Mouse (Mus musculus): ENCODE data around the gene Dtx4. TPM values are rescaled to one million over a fixed set of nuclear protein-coding genes. Genes with fewer than 3 reads are reported as not detected.

The Dtx4 gene
- polyA plus RNA-seq, 1 experiment = 5.0 TPM

GRCm38 (mm10) chr19:12445014-12445413 is 56.2 kb downstream of the Dtx4 start:
- no peak overlapping the region for H3ac ChIP-seq (ENCODE audit: control insufficient read depth, insufficient read length, low read depth)
- H3K4me3 ChIP-seq (ENCODE audit: insufficient read depth, poor library complexity, severe bottlenecking) = no peak overlapping the region
- H3K27me3 ChIP-seq (ENCODE audit: control insufficient read depth, insufficient read depth, insufficient read length) = no peaks in the 10 kb centered on the region
- TF ChIP-seq MYOG (IDR thresholded peaks at IDR 0.05; ENCODE audit: control insufficient read depth, extremely low read depth, insufficient read length) (no peak), CEBPB (IDR thresholded peaks at IDR 0.05; ENCODE audit: low read depth) (peak; percentile 70)
- no peaks in the 10 kb centered on the region for H3K36me3 ChIP-seq (ENCODE audit: control insufficient read depth, insufficient read depth)
- no peaks in the 10 kb centered on the region for H3K79me3 ChIP-seq (ENCODE audit: low read depth)
- H3K79me2 ChIP-seq (ENCODE audit: control insufficient read depth, insufficient read depth) = no peaks in the 10 kb centered on the region

- no peaks in the 10 kb centered on the region for H3K27me3 ChIP-seq (ENCODE audit: control insufficient read depth, insufficient read depth, insufficient read length)
- H3K79me3 ChIP-seq (ENCODE audit: low read depth) = no peaks in the 10 kb centered on the region
- no peak overlapping the region for H3K4me3 ChIP-seq (ENCODE audit: insufficient read depth, poor library complexity, severe bottlenecking)
- TF ChIP-seq MAX (IDR thresholded peaks at IDR 0.05) = no peak
- no peak for TF ChIP-seq CTCF (IDR thresholded peaks at IDR 0.05; ENCODE audit: control insufficient read depth, insufficient read depth, insufficient read length)
- no peak for TF ChIP-seq MYOD1 (IDR thresholded peaks at IDR 0.05; ENCODE audit: control insufficient read depth, insufficient read length, low read depth)
- no peak for TF ChIP-seq CEBPB (IDR thresholded peaks at IDR 0.05; ENCODE audit: low read depth)
- no peak for TF ChIP-seq FOSL1 (IDR thresholded peaks at IDR 0.05; ENCODE audit: insufficient read depth, low read length, poor library complexity, severe bottlenecking)
- no peak for TF ChIP-seq USF1 (IDR thresholded peaks at IDR 0.05; ENCODE audit: low read depth)
- TF ChIP-seq MYOG (IDR thresholded peaks at IDR 0.05; ENCODE audit: control insufficient read depth, extremely low read depth, insufficient read length) = no peak
- no peaks in the 10 kb centered on the region for H3K36me3 ChIP-seq (ENCODE audit: control insufficient read depth, insufficient read depth)
- H3ac ChIP-seq (ENCODE audit: control insufficient read depth, insufficient read length, low read depth) = no peak overlapping the region
- no peaks in the 10 kb centered on the region for H3K79me2 ChIP-seq (ENCODE audit: control insufficient read depth, insufficient read depth)
These were observed 58.7 kb downstream of the Dtx4 start for GRCm38 (mm10) chr19:12442560-12442959.

- H3K79me3 ChIP-seq (ENCODE audit: low read depth) = no peaks in the 10 kb centered on the region
- no peak overlapping the region for H3ac ChIP-seq (ENCODE audit: control insufficient read depth, insufficient read length, low read depth)
- TF ChIP-seq CEBPB (IDR thresholded peaks at IDR 0.05; ENCODE audit: low read depth) (no peak), MAX (IDR thresholded peaks at IDR 0.05) (no peak), FOSL1 (IDR thresholded peaks at IDR 0.05; ENCODE audit: insufficient read depth, low read length, poor library complexity, severe bottlenecking) (no peak), MYOG (IDR thresholded peaks at IDR 0.05; ENCODE audit: control insufficient read depth, extremely low read depth, insufficient read length) (no peak), CTCF (IDR thresholded peaks at IDR 0.05; ENCODE audit: control insufficient read depth, insufficient read depth, insufficient read length) (no peak), MYOD1 (IDR thresholded peaks at IDR 0.05; ENCODE audit: control insufficient read depth, insufficient read length, low read depth) (no peak), USF1 (IDR thresholded peaks at IDR 0.05; ENCODE audit: low read depth) (no peak)
- no peaks in the 10 kb centered on the region for H3K27me3 ChIP-seq (ENCODE audit: control insufficient read depth, insufficient read depth, insufficient read length)
- no peaks in the 10 kb centered on the region for H3K36me3 ChIP-seq (ENCODE audit: control insufficient read depth, insufficient read depth)
- no peaks in the 10 kb centered on the region for H3K79me2 ChIP-seq (ENCODE audit: control insufficient read depth, insufficient read depth)
- no peak overlapping the region for H3K4me3 ChIP-seq (ENCODE audit: insufficient read depth, poor library complexity, severe bottlenecking)
These were observed 61.0 kb downstream of the Dtx4 start for GRCm38 (mm10) chr19:12440103-12440725.

GRCm38 (mm10) chr19:12439581-12439980 is 61.7 kb downstream of the Dtx4 start:
- TF ChIP-seq MYOD1 (IDR thresholded peaks at IDR 0.05; ENCODE audit: control insufficient read depth, insufficient read length, low read depth) (no peak), CTCF (IDR thresholded peaks at IDR 0.05; ENCODE audit: control insufficient read depth, insufficient read depth, insufficient read length) (no peak), USF1 (IDR thresholded peaks at IDR 0.05; ENCODE audit: low read depth) (no peak), MYOG (IDR thresholded peaks at IDR 0.05; ENCODE audit: control insufficient read depth, extremely low read depth, insufficient read length) (no peak), CEBPB (IDR thresholded peaks at IDR 0.05; ENCODE audit: low read depth) (no peak), FOSL1 (IDR thresholded peaks at IDR 0.05; ENCODE audit: insufficient read depth, low read length, poor library complexity, severe bottlenecking) (no peak), MAX (IDR thresholded peaks at IDR 0.05) (no peak)
- Histone ChIP-seq H3ac (ENCODE audit: control insufficient read depth, insufficient read length, low read depth) (no peak overlapping the region), H3K36me3 (ENCODE audit: control insufficient read depth, insufficient read depth) (no peaks in the 10 kb centered on the region), H3K79me3 (ENCODE audit: low read depth) (no peaks in the 10 kb centered on the region), H3K79me2 (ENCODE audit: control insufficient read depth, insufficient read depth) (no peaks in the 10 kb centered on the region), H3K27me3 (ENCODE audit: control insufficient read depth, insufficient read depth, insufficient read length) (no peaks in the 10 kb centered on the region), H3K4me3 (ENCODE audit: insufficient read depth, poor library complexity, severe bottlenecking) (no peak overlapping the region)

- no peaks in the 10 kb centered on the region for H3K79me3 ChIP-seq (ENCODE audit: low read depth)
- H3K79me2 ChIP-seq (ENCODE audit: control insufficient read depth, insufficient read depth) = no peaks in the 10 kb centered on the region
- H3K4me3 ChIP-seq (ENCODE audit: insufficient read depth, poor library complexity, severe bottlenecking) = no peak overlapping the region
- no peaks in the 10 kb centered on the region for H3K36me3 ChIP-seq (ENCODE audit: control insufficient read depth, insufficient read depth)
- no peaks in the 10 kb centered on the region for H3K27me3 ChIP-seq (ENCODE audit: control insufficient read depth, insufficient read depth, insufficient read length)
- TF ChIP-seq CTCF (IDR thresholded peaks at IDR 0.05; ENCODE audit: control insufficient read depth, insufficient read depth, insufficient read length) = no peak
- no peak for TF ChIP-seq USF1 (IDR thresholded peaks at IDR 0.05; ENCODE audit: low read depth)
- TF ChIP-seq MYOD1 (IDR thresholded peaks at IDR 0.05; ENCODE audit: control insufficient read depth, insufficient read length, low read depth) = no peak
- no peak for TF ChIP-seq FOSL1 (IDR thresholded peaks at IDR 0.05; ENCODE audit: insufficient read depth, low read length, poor library complexity, severe bottlenecking)
- TF ChIP-seq MYOG (IDR thresholded peaks at IDR 0.05; ENCODE audit: control insufficient read depth, extremely low read depth, insufficient read length) = no peak
- TF ChIP-seq MAX (IDR thresholded peaks at IDR 0.05) = no peak
- TF ChIP-seq CEBPB (IDR thresholded peaks at IDR 0.05; ENCODE audit: low read depth) = no peak
- H3ac ChIP-seq (ENCODE audit: control insufficient read depth, insufficient read length, low read depth) = no peak overlapping the region
These were observed 65.3 kb downstream of the Dtx4 start for GRCm38 (mm10) chr19:12435750-12436524.
